Mouse (Mus musculus) small intestine, adult 2 months (tissue): ENCODE data around the gene Speer4e. TPM values are rescaled to one million over a fixed set of nuclear protein-coding genes. Genes with fewer than 3 reads are reported as not detected.
"Not testable (repeated sequence)": the region's sequence is repeated elsewhere in the genome, so short reads cannot be mapped to it uniquely, and the experiment has no call there.

Experiments used
- H3K27ac ChIP-seq: fragments of 200-500 bp; 2 replicates; pipeline ENCODE4 v1.5.1; 2012; ENCODE audit warnings: low read depth, low read length, control low read depth, inconsistent platforms; ENCODE audit not compliant: insufficient read depth
- H3K27me3 ChIP-seq: fragments of 200-500 bp; 2 replicates; pipeline ENCODE4 v1.6.1; 2012; ENCODE audit warnings: mild to moderate bottlenecking, moderate library complexity, low read length, inconsistent platforms; ENCODE audit not compliant: control insufficient read depth, insufficient read depth
- H3K36me3 ChIP-seq: fragments of 200-500 bp; 2 replicates; pipeline ENCODE4 v1.6.1; 2012; ENCODE audit warnings: mild to moderate bottlenecking, low read length, control low read depth, inconsistent platforms; ENCODE audit not compliant: control insufficient read depth, insufficient read depth
- H3K4me1 ChIP-seq: fragments of 200-500 bp; 2 replicates; pipeline ENCODE4 v1.6.1; 2012; ENCODE audit warnings: low read length, inconsistent platforms, mixed read lengths; ENCODE audit not compliant: control insufficient read depth, insufficient read depth, insufficient read length
- H3K4me3 ChIP-seq: fragments of 200-500 bp; 2 replicates; pipeline ENCODE4 v1.5.1; 2012; ENCODE audit warnings: low read depth, mild to moderate bottlenecking, control low read depth, inconsistent platforms, low read length, moderate library complexity
- CTCF ChIP-seq: fragments of 200-500 bp; IDR thresholded peaks from 2 replicates; pipeline ENCODE4 v1.5.1; 2012; ENCODE audit warnings: low read depth, mild to moderate bottlenecking, control low read depth, inconsistent platforms, low read length, moderate library complexity, mixed read lengths; ENCODE audit not compliant: insufficient replicate concordance, insufficient read length; ENCODE audit errors: extremely low read depth
- POLR2A ChIP-seq: fragments of 200-500 bp; IDR thresholded peaks from 2 replicates; pipeline ENCODE4 v1.6.1; 2012; ENCODE audit warnings: low read depth, mild to moderate bottlenecking, control low read depth, inconsistent platforms, low read length, moderate library complexity
- WGBS: fragments of 180-500 bp; shearing (Covaris S2); methylation state at CpG from one replicate; pipeline ENCODE4 v1.1.7; 2018; 5-methylcytosine and 5-hydroxymethylcytosine counted together
- polyA plus RNA-seq: library from polyadenylated mRNA; depleted of rRNA; stranded (reverse); fragments of >200 nt; gene quantifications from 2 replicates; pipeline ENCODE4 v1.2.3, GENCODE M21; 2012; rRNA removed

Gene Speer4e
- polyA plus RNA-seq, 1 experiment, result not detected

- H3K36me3 ChIP-seq, result no peaks in the 10 kb centered on the region
- H3K4me1 ChIP-seq, result no peaks in the 10 kb centered on the region
- no peaks in the 10 kb centered on the region for H3K27me3 ChIP-seq
- 29% methylated on average over 3 of the region's 3 CpGs for WGBS
- TF ChIP-seq POLR2A, result no peak
- TF ChIP-seq CTCF, result no peak
- no peak overlapping the region for H3K4me3 ChIP-seq
- H3K27ac ChIP-seq, result no peak overlapping the region
Measured at GRCm38 (mm10) chr5:14892242-14892641, 46.0 kb downstream of the Speer4e start.

- not testable (repeated sequence) for H3K36me3 ChIP-seq, H3K27ac ChIP-seq, H3K4me1 ChIP-seq, H3K4me3 ChIP-seq, H3K27me3 ChIP-seq
- 68% methylated on average over 2 of the region's 2 CpGs for WGBS
Measured at GRCm38 (mm10) chr5:14885291-14885690, 52.9 kb downstream of the Speer4e start.

Other genes starting within 250 kb of the Speer4e start
- not detected in 2 replicates for gene Gm9758, start 23.5 kb downstream of the Speer4e start, polyA plus RNA-seq
- not detected in 2 replicates for gene Gm10354, start 40.5 kb upstream of the Speer4e start, polyA plus RNA-seq
- not detected in 2 replicates for gene Gm17019, start 94.6 kb upstream of the Speer4e start, polyA plus RNA-seq